Mouse (Mus musculus): ENCODE data around the gene Gm42417.

The Gm42417 gene

DNA sequence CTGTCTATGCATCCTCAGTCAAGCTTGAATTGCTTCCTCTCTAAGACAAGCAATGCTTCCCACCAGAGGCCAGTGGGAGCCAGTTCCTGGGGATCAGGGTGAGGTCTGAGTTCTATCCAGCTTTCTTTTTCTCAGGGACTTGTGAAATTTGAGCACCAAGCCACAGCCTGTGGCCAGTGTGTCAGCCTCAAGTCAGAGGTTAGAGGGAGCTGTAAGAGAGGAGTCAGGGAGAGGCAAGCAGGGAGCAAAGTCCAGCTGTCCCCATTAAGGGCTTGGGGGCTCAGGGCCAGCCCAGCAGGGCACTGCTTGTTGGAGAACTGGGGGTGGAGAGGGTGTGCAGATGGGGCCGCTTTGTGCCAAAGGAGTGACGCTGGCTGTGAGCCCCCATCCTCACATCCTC is 24.0 kb upstream of the Gm42417 start:
- no peak for DNase-seq

- no peak for DNase-seq
These were observed 23.2 kb upstream of the Gm42417 start for GRCm38 (mm10) chr1:36562388-36562787.

GRCm38 (mm10) chr1:36560903-36561302 is 21.7 kb upstream of the Gm42417 start:
- DNase-seq, result no peak

DNA sequence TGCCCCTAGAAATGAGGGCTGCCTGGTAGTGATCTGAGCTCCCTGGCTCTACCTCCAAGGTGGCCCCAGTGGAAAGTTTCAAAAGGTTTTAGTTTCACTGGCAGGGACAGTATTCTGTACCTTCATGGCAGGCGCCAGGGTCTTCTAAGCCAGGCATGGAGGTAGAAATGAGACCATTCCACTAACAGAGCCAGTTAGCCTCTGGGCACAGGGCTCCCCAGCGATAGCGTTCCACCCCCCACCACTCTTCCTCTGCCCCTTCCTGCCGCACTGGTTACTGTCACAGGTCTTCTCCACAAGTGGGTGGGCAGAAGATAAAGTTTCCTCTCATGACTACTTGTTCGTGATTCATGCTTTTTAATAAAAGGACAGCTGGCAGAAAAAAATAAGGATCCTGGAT is 20.7 kb upstream of the Gm42417 start:
- no peak for DNase-seq

DNA sequence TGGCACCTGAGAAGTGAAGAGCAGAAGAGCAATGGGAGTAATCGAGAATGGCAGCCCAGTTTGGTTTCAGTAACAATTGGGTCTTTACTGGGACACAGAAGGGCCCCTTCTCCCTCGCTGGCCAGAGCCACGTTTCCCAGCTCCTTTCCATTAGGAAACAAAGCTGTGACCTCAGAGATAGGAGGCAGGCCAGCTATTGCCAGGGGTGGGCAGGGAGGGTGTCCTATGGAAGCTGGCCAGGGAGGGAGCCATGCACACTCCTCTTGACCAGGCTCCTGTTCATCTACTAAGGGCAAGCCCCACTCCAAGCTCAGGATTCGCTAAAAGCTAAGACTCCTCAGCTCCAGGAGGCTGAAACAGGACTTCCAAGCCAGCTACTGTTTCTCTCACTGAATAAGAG is 20.0 kb upstream of the Gm42417 start:
- no peak for DNase-seq

DNA sequence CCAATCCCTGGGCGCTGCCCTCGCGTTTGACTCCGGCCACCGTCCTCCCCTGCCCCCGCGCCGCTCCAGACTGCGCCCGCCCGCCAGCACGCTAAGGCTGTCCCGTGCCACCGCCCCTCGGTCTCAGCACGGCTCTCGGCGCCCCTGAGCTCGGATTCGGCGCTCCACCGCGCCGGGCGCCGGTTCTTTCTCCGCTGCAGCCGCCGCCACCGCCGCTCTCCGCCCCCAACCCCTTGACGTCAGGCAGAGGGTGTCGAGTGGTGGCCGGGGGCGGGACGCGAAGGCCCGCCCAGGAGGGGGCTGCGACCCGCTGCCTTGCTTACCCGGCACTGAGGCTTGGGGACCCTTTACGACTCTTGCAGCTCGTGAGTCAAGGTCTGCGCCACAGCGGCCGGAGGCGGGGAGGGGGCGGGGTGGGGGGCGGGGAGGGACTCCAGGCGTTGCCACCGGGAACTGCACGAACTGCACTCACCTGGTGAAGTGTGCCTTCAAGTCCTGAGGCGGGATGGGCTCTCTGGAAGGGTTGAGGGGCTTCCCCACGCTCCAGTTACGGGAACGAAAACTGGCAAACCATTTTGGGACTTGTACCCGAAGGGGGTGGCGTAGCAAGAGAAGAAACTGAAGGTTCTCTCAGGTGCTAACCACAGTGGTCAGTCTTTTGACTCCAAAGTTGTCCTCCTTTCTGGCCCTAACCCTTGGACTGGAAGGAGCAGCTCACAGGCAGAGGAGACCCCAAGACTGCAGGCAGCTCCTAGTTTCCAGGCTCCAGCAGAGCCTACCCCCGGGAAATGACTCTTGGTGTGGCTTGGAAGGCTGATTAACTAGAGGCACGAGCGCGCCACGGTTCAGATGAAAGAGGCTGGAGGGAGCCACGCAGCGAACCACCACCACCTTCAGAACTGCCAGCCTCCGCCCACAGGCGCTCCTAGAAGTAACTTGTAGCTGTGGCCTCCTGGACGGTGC is 19.1 kb upstream of the Gm42417 start, which contains the start of gene Sema4c:
Gene Sema4c (minus strand): TSS at position 319 of the 963 bp plus-strand sequence.
- DNase-seq, result peak; percentile 77

GRCm38 (mm10) chr1:36557457-36558011 is 18.3 kb upstream of the Gm42417 start:
- peak; percentile 91 for DNase-seq

DNA sequence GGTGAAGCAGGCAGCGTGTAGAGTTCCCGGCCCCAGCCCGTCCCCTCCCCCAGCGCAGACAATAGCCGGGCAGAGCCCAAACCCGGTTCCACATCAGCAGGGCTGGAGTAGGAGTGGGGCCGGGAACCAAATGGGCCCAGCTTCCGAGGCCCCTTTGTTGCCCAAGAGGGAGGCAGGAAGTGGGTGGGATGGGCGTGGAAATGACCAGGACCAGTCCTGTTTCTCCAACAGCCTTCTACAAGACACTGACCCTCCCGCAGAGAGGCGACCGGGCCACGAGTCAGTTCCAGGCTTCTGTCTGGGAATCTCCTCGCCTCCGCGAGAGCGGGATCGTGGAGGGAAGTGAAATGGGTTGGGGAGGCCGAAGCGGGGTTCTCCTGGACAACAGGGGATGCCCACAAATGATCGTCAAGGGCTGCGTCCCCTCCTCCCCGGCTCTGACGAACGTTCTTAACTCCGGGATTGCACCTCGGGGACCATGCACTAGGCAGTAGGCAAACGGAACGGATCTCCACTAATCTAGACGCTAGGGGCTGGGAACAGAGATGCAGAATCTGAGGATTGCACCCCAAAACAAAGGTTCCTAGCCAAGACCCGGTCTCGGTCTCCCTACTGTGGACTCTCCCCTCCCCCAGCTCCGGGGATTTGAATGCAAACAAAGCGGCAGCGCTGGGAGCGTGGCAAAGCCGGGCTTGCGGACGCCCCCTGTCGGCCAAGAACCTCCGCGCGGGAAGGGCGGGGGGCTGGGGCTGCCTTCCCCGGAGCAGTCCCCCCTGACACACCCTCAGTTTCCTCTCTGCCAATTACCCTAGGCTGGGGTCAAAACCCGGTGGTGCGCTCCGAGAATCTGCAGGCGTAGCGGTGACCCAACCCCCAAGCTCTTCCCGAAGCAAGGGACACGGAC is 17.6 kb upstream of the Gm42417 start:
- DNase-seq, result peak; percentile 97

DNA sequence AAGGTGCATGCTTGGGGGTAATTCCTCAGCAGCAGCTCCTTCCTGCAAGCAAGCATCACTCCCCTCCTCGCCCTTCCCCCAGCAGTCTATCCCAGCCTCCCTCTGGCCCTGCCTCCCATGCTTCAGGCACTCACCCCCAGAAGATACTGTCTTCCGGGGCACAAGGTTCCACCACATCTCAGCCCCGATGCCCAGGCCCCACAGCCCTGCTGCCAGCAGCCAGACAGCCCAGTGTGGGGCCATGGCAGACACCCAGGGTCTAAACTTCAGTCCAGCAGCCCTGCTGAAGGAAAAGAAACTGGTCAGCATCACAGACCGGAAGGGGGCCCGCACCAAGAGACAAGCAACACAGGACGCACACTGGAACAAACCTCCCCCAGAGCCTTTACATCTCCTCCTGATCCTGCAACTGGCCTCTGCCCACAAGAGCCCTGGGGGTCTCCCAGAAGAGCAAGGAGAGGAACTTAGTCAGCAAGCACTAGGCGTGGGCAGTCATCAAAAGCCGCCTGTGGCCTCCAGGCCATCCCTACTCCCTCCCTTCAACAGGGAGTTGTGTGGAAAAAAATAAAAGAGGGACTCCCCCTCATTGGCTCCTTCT is 16.7 kb upstream of the Gm42417 start:
- no peak for DNase-seq

DNA sequence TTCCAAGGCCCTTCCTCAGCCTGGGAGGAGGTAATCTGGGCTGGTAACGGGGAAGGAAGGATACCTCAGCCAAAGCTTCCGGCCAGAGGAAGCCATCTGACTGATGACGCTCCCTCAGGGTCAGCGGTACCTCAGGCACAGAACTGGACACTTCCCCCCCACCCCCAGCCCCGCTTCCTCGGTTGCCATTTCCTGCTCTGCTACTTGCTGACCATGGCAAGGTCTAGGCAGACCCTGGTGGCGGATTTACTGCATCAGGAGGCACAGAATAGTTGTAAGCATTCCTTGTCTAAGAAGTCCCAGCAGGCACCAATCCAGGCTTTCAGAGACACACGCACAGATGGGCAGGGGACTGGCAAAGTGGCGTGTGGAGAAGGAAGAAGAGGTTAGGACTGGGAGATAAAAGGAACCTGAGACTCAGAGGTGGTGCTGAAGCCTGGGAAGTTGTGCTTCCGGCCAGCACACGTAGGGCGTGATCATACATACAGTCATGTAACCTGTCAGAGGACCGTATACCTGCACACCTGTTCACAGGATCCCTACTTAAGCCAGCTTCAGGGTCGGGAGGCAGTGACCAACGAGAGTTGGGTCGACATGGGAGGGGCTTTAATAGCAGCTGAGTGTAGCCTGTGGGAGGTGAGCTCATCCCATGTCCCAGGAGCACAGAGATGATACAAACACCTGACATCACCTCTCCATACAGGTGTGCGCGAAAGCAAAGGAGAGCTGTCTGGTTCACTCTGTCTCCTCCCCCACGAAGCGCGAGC is 15.6 kb upstream of the Gm42417 start:
- no peak for DNase-seq

DNA sequence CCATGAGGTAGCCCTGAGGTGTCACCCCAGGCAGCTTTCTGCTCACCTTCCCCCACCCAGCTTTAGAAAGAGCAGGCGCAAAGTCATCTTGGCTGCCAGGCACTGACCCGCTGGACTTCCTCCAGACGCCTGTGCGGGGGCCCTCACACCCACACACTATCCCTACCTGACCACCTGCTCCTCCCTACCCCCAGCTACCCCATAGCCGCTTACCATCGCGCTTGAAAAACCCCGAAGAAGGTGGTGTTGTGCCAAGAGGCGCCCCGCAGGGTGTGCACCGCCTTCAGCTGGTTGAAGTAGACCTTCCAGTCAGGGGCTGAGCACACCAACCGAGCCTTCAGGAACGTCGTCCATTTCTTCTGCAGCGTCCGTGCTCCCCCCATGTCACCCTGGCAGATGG is 13.3 kb upstream of the Gm42417 start:
- no peak for DNase-seq

DNA sequence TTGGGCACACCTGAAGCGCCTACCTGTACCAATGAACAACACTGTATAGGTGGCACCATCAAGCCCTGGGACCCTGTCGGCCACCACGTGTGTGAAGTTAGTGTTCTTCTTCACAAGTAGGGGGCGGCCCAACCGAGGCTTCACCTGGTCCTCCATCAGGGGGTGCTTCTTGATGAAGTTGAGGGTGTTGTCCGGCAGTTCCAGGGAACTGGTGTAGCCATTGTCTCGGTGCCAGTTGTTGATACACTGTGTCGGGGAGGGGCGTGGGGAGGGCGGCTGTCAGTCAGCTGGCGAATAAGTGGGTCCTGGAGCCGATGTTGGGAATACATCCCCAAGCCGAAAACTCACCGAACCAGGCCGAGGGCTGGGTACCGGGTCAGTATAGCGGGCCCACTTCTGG is 12.7 kb upstream of the Gm42417 start:
- no peak for DNase-seq

DNA sequence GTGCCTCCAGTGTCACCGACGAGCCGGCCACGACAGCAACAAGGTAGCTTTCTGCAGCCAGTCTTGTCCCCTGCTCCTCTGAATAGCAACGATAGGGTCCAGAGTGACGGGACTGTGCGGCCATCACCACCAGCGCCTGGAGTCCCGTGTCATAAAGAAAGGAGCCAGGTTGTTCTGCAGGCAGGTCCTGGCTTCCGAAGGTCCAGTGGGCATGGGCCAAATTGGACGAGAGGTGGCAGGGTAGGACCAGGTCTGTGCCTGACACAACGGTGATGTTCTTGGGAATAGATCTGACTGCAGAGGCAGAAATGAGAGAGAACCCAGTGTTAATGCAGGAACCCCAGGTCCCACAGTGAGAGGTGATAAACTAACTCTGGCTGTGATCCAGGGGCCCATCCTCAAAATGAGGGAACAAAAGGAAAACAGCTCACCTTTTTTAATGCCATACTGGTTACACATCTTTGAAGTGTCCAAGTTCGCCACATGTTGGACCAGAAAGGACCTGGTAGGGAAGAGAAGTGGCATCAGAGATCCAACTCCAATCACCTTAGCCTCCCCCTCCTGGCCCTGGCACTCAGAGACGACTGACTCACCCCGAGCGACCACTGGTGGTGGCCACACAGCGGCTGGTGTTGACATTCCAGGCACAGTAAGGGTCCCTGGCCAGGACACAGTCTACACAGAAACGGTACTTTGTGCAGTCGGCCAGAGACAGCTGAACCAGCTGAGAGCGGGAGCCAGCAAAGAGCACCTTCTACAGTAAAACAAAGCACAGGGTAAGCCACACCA is 11.0 kb upstream of the Gm42417 start:
- DNase-seq, result no peak

DNA sequence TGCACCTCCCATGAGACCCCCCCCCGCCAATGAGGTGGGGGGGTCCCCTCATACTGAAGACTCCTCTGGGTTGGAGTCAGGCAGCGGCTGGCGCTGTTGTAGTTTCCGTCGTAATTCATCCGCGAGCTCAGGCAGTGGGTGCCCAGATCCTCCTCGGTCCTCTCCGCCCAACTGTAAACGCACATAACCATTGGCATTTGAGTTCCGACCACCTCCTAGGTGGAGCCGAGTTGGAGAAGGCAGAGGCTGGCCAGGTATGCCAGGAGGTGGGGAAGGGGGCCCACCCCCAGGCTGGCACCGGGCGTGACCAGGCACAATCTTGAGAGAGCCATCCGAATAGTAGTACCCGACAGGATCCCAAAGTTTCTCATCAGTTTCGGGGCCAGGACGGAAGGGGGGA is 10.3 kb upstream of the Gm42417 start:
- DNase-seq, result no peak

DNA sequence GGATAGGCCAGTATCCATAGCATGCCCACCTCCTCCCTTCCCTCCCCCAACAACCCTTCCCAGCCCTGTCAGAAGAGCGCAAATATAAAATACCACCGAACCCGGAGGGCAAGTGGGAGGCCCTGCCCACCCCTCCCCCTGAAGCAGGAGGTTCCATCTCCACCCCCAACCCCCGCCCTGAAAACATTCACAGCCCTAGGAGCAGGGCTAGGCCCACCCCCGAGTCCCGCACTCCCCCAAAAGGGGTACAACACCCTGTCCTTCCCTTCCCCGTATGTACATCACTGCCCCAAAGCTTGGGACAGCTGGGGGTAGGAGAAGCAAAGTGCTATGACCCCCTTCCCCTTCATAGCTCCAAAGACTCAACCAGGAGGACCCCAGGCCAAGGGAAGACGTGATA is 9.5 kb upstream of the Gm42417 start:
- no peak for DNase-seq

DNA sequence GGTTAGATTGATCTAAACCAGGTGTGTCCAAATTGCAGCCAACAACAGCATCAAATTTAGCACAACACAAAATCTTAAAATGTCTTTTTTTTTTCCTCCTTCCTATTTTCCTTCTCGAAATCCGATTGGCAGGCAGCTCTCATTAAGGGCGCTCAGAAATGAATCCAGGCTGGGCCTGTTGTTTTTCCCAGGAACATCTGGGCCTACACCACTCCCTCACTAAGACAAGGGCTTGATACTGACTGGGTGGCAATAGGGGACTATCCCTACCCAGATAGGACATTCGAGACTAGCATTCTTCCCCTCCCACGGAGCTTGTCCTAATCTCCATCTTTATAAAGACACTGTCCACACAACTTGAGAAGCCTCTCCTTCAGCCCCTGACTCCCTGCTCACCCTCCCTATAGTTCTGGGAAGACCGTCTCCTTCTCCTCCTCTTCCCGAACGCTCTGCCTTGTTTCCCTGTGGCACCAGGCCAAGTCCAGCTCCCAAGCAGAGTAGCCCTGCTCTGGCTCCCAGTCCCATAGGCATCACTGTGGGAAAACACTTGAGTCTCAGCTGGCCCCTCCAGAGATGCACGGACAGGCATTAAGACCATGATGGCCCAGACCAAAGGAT is 8.9 kb upstream of the Gm42417 start:
- DNase-seq, result peak; percentile 72

- peak; percentile 97 for DNase-seq
These were observed 7.8 kb upstream of the Gm42417 start, which contains the start of gene Ankrd39 for GRCm38 (mm10) chr1:36546888-36547471. Ankrd39 (minus strand) TSS chr1:36547445.

DNA sequence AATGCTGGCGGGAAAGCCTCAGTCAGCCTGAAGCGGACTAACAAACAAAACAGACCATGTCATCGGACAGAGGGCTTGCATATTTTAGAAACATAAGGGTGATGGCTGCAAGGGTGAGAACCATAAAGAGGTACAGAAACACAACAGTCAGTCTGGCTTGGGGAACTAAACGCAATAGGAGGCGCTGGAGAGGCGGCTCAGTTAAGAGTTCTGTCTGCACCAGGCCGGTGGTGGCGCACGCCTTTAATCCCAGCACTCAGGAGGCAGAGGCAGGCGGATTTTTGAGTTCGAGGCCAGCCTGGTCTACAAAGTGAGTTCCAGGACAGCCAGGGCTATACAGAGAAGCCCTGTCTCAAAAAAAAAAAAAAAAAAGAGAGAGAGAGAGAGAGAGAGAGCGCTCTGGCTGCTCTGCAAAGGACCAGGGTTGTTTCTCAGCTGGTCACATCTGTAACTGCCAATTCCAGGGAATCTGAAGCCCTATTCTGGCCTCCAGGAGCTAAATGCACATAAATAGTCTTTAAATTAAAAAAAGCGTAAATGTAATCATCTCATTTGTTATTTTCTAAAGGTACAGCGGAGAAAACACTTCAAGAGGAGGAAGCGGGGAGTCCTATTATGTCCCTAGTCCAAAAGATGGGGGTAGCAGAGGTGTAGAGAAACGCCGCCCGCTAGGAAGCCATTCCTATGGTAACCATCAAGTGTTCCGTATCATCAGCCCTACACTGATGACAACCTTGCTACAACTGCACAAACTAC is 6.8 kb upstream of the Gm42417 start:
- no peak for DNase-seq

DNA sequence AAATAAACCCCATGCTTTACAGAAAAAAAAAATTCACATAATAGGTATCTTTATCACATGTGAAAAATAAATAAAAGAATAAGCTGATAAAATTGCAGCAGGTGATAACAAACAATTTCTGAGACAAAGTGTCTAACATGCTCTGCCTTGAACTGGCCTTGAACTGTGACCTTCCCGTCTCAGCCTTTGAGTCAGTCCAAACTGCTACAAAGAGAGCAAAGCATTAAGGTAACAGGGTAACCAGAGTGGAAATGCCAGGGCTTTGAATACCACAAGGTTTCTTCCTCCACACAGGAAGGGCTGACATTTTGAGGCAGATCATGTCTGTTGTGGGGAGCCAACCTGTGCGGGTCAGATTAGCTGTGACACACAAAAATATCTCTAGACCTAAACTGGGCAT is 6.2 kb upstream of the Gm42417 start:
- DNase-seq, result no peak

- no peak for DNase-seq
These were observed 3.7 kb upstream of the Gm42417 start for GRCm38 (mm10) chr1:36542925-36543324.

Data from lung, postnatal 14 days (tissue).